Mouse (Mus musculus) olfactory bulb, adult 2 months (tissue): ENCODE results near the gene Fkbp14.

Source experiments
- CTCF ChIP-seq: fragments of 200-500 bp; IDR thresholded peaks from 2 replicates; pipeline ENCODE4 v1.5.1; 2012; ENCODE audit warnings: low read depth, mild to moderate bottlenecking, low read length, moderate library complexity; ENCODE audit not compliant: insufficient read depth
- POLR2A ChIP-seq: fragments of 200-500 bp; IDR thresholded peaks from 2 replicates; pipeline ENCODE4 v1.6.1; 2012; ENCODE audit warnings: mild to moderate bottlenecking, low read depth, low read length, moderate library complexity; ENCODE audit not compliant: insufficient read depth

DNA sequence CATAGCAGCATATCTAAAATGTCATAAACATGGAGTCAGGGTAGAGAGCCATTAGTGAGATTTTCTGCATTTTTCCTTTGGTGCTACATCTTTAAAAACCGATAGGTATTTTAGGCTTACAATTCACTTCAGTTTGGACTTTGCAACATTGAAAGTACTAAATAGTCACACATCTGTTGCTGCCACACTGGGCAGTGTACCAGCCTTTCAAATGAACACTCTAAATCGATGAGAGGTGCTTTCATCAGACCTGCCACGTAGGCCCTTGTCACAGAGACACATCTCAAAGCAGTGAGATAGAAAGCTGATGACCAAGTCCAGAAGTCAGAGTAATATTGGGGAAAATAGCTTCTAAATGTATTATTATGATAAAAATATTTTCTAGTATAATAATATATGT is 31.3 kb upstream of the Fkbp14 start:
- TF ChIP-seq POLR2A (no peak), CTCF (no peak)
